Mouse (Mus musculus): ENCODE results near the gene Cd200. TPM values are rescaled to one million over a fixed set of nuclear protein-coding genes. Genes with fewer than 3 reads are reported as not detected.
"Not testable (repeated sequence)": the region's sequence is repeated elsewhere in the genome, so short reads cannot be mapped to it uniquely, and the experiment has no call there.

Gene Cd200
- polyA plus RNA-seq, 1 experiment from 2014 or later, result 36.5 TPM

DNA sequence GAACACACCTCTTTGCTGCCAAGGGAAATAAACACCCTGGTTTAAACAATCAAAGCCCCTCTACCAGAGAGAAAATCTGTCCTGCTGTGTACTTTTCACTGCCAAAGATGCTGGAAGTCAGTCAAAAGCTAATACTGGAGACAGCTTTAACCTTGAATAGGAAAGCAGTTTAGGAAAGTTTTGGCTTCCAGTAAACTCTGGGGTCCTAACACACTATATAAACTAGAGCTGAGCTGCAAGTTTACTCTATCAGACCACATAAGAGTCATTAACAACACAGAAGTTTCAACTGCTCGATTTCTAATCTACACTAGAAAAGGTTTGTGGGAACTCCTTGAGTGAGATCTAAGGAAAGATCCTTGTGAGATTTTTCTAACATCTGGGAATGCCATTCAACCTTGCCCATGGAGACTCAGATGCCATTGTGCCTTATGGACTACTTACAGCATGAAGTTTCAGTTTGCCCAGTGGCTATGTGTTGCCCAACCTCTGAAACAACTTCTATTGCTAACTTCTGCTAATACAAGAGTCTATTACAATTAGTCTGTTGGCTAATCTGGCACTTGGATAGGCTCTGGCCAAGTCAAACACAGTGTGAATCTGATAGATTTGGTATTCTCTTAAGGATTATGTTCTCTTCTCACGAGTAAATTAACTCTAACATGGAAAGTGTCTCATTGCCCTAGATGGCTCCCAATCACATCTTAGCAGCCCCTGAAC, 33.2 kb downstream of the Cd200 start:
- 59% methylated on average over 2 of the region's 2 CpGs for WGBS
- no peak overlapping the region for H3K27ac ChIP-seq
- no peaks in the 10 kb centered on the region for H3K4me1 ChIP-seq (replicated peaks)
- no peaks in the 10 kb centered on the region for H3K9me3 ChIP-seq
- no peak overlapping the region for H3K9ac ChIP-seq
- no peak overlapping the region for H3K4me2 ChIP-seq (replicated peaks)
- H3K36me3 ChIP-seq, result no peaks in the 10 kb centered on the region
- no peak overlapping the region for H3K4me3 ChIP-seq (replicated peaks)
- no peak for ATAC-seq
- no peaks in the 10 kb centered on the region for H3K27me3 ChIP-seq (replicated peaks)

DNA sequence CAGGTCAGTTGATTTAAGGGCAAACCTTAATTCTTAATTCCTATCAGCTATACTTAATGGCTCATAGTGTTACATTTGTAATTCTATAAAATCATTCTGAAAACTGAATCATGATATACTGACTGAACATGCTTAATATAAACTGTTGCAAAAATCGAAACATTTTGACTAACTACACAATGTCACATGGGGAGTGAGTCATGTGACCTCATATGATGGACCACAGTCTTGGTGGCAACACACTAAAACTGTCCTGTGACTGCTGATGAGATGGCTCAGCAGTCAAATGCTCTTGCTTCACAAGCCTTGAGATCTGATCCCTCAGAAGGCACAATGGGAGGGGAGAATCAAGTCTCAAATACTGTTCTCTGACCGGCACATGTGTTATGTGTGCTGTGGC, 34.8 kb downstream of the Cd200 start:
- Histone ChIP-seq H3K4me3 (replicated peaks) (no peak overlapping the region), H3K27me3 (replicated peaks) (no peaks in the 10 kb centered on the region), H3K4me2 (replicated peaks) (no peak overlapping the region), H3K27ac (no peak overlapping the region), H3K36me3 (no peaks in the 10 kb centered on the region), H3K9ac (no peak overlapping the region), H3K9me3 (no peaks in the 10 kb centered on the region), H3K4me1 (replicated peaks) (no peaks in the 10 kb centered on the region)
- WGBS, result 84% methylated on average over 2 of the region's 2 CpGs
- no peak for ATAC-seq

GRCm38 (mm10) chr16:45371076-45371475, 37.8 kb downstream of the Cd200 start:
- Histone ChIP-seq H3K9me3 (no peaks in the 10 kb centered on the region), H3K4me3 (replicated peaks) (no peak overlapping the region), H3K4me2 (replicated peaks) (no peak overlapping the region), H3K27me3 (replicated peaks) (no peaks in the 10 kb centered on the region), H3K36me3 (no peaks in the 10 kb centered on the region), H3K4me1 (replicated peaks) (no peaks in the 10 kb centered on the region), H3K27ac (no peak overlapping the region), H3K9ac (no peak overlapping the region)
- ATAC-seq, result no peak
- WGBS, result 84% methylated on average over 1 of the region's 1 CpGs

DNA sequence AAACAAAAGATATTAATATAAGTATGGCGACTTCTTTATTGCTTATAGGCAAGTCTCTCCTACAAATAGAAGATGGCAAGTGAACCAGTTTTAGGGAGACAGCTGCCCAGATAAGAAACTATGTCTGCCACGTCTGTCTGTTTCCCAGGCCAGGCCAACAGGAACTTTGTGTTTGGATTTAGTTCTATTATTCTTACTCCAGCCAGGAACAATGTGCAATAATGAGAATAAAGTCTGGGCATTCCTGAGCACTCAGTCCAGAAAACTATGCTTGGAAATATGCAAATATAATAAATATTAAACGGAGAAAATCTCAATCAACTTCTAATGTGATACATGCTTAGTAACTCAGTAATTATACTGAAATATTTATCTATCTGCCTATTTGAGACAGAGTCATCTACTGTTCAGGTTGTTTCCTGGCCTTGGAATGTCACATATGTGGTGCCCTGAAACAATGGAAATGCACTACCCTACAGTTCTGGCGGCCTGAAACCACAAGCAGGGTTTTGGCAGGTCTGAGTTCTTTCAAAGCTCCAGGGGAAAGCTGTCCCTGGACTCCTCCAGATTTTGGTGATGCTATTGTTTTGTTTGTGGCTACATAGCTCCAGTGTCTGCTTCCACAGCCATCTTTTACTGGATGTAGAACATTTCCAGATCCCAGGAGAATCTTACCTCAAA, 39.4 kb downstream of the Cd200 start:
- Histone ChIP-seq H3K27me3 (replicated peaks) (no peaks in the 10 kb centered on the region), H3K9me3 (no peaks in the 10 kb centered on the region), H3K4me2 (replicated peaks) (no peak overlapping the region), H3K36me3 (no peaks in the 10 kb centered on the region), H3K4me1 (replicated peaks) (0 out of 2 replicates have a peak, but pooled peaks cover 3% of the 10 kb centered on the region), H3K9ac (no peak overlapping the region), H3K4me3 (replicated peaks) (no peak overlapping the region), H3K27ac (no peak overlapping the region)
- 78% methylated on average over 4 of the region's 4 CpGs for WGBS
- no peak for ATAC-seq

GRCm38 (mm10) chr16:45366111-45366510, 42.7 kb downstream of the Cd200 start:
- no peak for ATAC-seq

GRCm38 (mm10) chr16:45365353-45365752, 43.5 kb downstream of the Cd200 start:
- no peak for ATAC-seq
- peaks cover 8% of the 10 kb centered on the region; the same call in 1 of the 2 replicates for H3K4me1 ChIP-seq (replicated peaks)
- 32% methylated on average over 9 of the region's 9 CpGs for WGBS
- no peak overlapping the region for H3K4me3 ChIP-seq (replicated peaks)
- no peaks in the 10 kb centered on the region for H3K9me3 ChIP-seq
- no peak overlapping the region for H3K9ac ChIP-seq
- no peak overlapping the region for H3K27ac ChIP-seq
- H3K27me3 ChIP-seq (replicated peaks), result no peaks in the 10 kb centered on the region
- H3K4me2 ChIP-seq (replicated peaks), result 0 out of 2 replicates have a peak overlapping the region, but pooled peaks have one; percentile 25
- H3K36me3 ChIP-seq, result no peaks in the 10 kb centered on the region

More at GRCm38 (mm10) chr16:45366111-45366510, 42.7 kb downstream of the Cd200 start:
- WGBS, result 65% methylated on average over 7 of the region's 7 CpGs
- no peak overlapping the region for H3K9ac ChIP-seq
- H3K4me3 ChIP-seq (replicated peaks), result no peak overlapping the region
- no peaks in the 10 kb centered on the region for H3K36me3 ChIP-seq
- no peak overlapping the region for H3K27ac ChIP-seq
- H3K9me3 ChIP-seq, result no peaks in the 10 kb centered on the region
- H3K4me1 ChIP-seq (replicated peaks), result peaks cover 6% of the 10 kb centered on the region; the same call in 1 of the 2 replicates
- no peak overlapping the region for H3K4me2 ChIP-seq (replicated peaks)
- H3K27me3 ChIP-seq (replicated peaks), result no peaks in the 10 kb centered on the region

GRCm38 (mm10) chr16:45364627-45365026, 44.2 kb downstream of the Cd200 start:
- H3K4me1 ChIP-seq (replicated peaks), result peaks cover 8% of the 10 kb centered on the region; the same call in 1 of the 2 replicates
- no peaks in the 10 kb centered on the region for H3K36me3 ChIP-seq
- no peak overlapping the region for H3K4me2 ChIP-seq (replicated peaks)
- no peak overlapping the region for H3K27ac ChIP-seq
- H3K4me3 ChIP-seq (replicated peaks), result no peak overlapping the region
- H3K9ac ChIP-seq, result no peak overlapping the region
- 80% methylated on average over 1 of the region's 1 CpGs for WGBS
- H3K9me3 ChIP-seq, result no peaks in the 10 kb centered on the region
- ATAC-seq, result no peak
- H3K27me3 ChIP-seq (replicated peaks), result no peaks in the 10 kb centered on the region

- no peak overlapping the region for H3K27ac ChIP-seq
- WGBS, result 61% methylated on average over 4 of the region's 4 CpGs
- H3K9ac ChIP-seq, result no peak overlapping the region
- no peaks in the 10 kb centered on the region for H3K9me3 ChIP-seq
- peak; percentile 39; the same call in 1 of the 2 replicates for ATAC-seq
- no peaks in the 10 kb centered on the region for H3K36me3 ChIP-seq
- H3K4me3 ChIP-seq (replicated peaks), result no peak overlapping the region
- H3K4me2 ChIP-seq (replicated peaks), result no peak overlapping the region
- H3K27me3 ChIP-seq (replicated peaks), result no peaks in the 10 kb centered on the region
- H3K4me1 ChIP-seq (replicated peaks), result peaks cover 8% of the 10 kb centered on the region; the same call in 1 of the 2 replicates
Measured at GRCm38 (mm10) chr16:45363480-45364045, 45.3 kb downstream of the Cd200 start.

GRCm38 (mm10) chr16:45361450-45361849, 47.4 kb downstream of the Cd200 start:
- Histone ChIP-seq H3K4me1 (replicated peaks) (peaks cover 8% of the 10 kb centered on the region; the same call in 1 of the 2 replicates), H3K4me2 (replicated peaks) (no peak overlapping the region)

DNA sequence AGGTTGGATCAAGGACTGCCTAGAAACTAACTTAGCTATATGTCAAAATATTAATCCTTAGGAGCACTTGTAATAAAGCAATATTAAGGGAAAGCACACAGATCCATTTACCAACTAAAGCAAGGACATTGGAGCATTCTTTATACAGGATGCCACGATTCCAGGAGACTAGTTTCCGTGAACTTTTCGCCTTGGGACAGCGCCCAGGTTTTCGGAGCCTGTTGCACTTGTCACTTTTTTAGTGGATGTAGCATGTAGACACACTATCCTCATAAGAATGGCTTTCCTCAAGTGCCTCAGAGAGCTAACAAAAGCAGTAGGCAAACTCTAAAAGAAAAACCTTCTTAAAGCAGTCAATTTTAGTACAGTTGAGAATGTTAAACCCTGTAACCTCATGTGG, 50.4 kb downstream of the Cd200 start:
- H3K36me3 ChIP-seq; H3K27ac ChIP-seq; H3K9me3 ChIP-seq; H3K9ac ChIP-seq; ATAC-seq; H3K4me1 ChIP-seq (replicated peaks); H3K4me3 ChIP-seq (replicated peaks); H3K4me2 ChIP-seq (replicated peaks); H3K27me3 ChIP-seq (replicated peaks): not testable (repeated sequence)
- WGBS, result 94% methylated on average over 5 of the region's 5 CpGs

More at GRCm38 (mm10) chr16:45361450-45361849, 47.4 kb downstream of the Cd200 start:
- H3K9ac ChIP-seq, result no peak overlapping the region
- no peaks in the 10 kb centered on the region for H3K36me3 ChIP-seq
- H3K4me3 ChIP-seq (replicated peaks), result no peak overlapping the region
- no peak for ATAC-seq
- no peak overlapping the region for H3K27ac ChIP-seq
- H3K9me3 ChIP-seq, result no peaks in the 10 kb centered on the region
- no peaks in the 10 kb centered on the region for H3K27me3 ChIP-seq (replicated peaks)

DNA sequence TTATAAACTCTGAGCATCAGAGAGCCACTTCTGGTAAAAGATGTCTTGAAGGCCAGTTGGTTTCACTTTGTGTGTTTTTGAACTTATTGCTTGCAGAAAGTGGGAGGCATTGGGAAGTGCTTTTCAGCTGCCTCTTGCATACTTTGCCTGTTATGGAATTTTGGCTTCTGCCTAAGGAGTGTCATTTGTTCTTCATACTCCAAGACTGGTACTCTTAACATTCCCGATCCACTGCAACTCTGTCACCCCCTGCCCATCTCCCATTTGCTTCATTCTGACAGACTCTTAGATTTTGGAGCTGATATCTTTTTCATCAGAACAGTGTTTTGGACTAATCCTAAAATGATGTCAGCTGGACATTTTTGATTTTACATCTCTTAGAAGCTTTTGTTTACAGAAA, 51.7 kb downstream of the Cd200 start:
- no peak for ATAC-seq
- Histone ChIP-seq H3K4me1 (replicated peaks) (peaks cover 5% of the 10 kb centered on the region; the same call in 1 of the 2 replicates), H3K9ac (no peak overlapping the region), H3K36me3 (no peaks in the 10 kb centered on the region), H3K27me3 (replicated peaks) (no peaks in the 10 kb centered on the region), H3K9me3 (no peaks in the 10 kb centered on the region), H3K4me3 (replicated peaks) (no peak overlapping the region), H3K4me2 (replicated peaks) (no peak overlapping the region), H3K27ac (no peak overlapping the region)
- 50% methylated on average over 1 of the region's 1 CpGs for WGBS

DNA sequence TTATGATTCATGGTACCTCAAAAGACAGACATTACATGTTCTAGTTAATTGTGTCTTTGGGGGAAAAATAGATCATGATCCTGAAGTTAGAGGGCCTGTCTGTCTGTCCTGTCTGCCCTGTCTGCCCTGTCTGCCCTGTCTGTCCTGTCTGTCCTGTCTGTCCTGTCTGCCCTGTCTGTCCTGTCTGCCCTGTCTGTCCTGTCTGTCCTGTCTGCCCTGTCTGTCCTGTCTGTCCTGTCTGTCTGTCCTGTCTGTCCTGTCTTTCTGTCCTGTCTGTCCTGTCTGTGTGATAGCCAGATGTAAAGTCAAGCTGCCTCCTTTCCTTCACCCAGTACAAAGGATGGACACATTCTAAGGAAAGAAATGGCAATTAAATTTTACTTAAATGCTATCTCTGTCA, 56.0 kb downstream of the Cd200 start:
- ATAC-seq, result peak; percentile 73; the same call in 1 of the 2 replicates
- Histone ChIP-seq H3K4me1 (replicated peaks) (no peaks in the 10 kb centered on the region), H3K9me3 (no peaks in the 10 kb centered on the region), H3K27ac (no peak overlapping the region), H3K36me3 (no peaks in the 10 kb centered on the region), H3K9ac (no peak overlapping the region), H3K4me3 (replicated peaks) (no peak overlapping the region), H3K27me3 (replicated peaks) (no peaks in the 10 kb centered on the region), H3K4me2 (replicated peaks) (no peak overlapping the region)

Measured in intestine, embryonic 15.5 days (tissue).